Mouse (Mus musculus) layer of hippocampus, adult 9-10 months (tissue): Measurements from ENCODE around the gene Spag7.

Source experiments
- DNase-seq: peaks from one replicate; pipeline ENCODE4 v3.0.0; 2022; ENCODE audit warnings: low spot score

The Spag7 gene

DNA sequence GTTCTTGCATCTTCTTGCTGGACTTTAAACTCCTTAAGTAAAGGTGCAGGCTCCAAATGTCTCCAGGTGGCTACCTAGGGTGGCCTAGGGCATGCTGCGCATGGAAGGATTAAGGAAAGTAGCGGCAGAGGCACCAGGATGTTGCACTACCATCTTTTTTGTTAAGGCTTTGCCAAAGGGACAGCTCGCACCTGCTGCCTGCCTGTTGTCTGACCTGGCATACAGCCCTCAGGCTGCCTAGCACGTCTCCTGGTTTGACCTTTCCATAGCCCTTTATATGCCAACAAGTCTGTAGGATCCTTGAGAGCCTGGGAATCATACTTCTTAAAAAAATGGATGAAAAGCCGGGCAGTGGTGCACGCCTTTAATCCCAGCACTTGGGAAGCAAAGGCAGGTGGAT lies 26.2 kb downstream of the Spag7 start:
- DNase-seq: no peak

- no peak for DNase-seq
Measured at GRCm38 (mm10) chr11:70641241-70641640, 28.0 kb downstream of the Spag7 start.

DNA sequence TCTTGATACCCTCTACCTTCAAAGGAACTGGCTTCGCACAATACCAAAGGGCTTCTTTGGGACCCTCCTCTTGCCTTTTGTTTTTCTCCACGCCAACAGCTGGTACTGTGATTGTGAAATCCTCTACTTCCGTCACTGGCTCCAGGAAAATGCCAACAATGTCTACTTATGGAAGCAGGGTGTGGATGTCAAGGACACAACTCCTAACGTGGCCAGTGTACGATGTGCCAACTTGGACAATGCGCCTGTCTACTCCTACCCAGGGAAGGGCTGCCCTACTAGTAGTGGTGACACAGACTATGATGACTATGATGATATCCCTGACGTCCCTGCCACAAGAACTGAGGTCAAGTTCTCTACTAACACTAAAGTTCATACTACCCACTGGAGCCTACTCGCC lies 29.2 kb downstream of the Spag7 start:
- DNase-seq: no peak

DNA sequence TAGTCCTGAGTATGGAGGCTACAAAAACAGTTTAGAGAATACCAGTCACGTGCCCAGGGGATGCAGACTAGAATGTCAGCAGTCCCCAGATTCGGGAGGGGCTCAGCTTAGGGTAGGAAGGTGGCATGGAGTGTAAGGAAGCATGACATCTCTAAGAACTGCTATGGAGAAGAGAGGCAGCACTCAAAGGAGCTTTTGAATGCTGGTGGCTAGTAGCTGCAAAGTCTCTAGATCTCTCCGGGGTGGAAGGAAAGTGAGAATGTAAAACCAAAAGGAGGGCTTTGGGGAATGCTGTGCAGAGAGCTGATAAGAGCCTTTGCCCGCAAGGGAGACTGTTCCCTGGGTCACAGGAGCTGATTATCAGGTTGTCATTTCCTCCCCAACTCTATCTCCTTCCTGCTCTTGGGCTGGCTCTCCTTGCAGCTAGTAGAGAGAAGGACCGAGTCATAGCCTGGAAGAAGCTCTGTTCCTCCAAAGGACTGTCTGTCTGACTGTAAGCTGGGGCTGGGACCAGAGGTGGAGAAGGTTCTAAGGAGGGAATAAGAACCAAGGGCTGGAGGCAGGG lies 30.4 kb downstream of the Spag7 start, which contains the start of gene Gp1ba:
Gene Gp1ba, plus strand, starts transcription at position 409 of the 565 bp plus-strand sequence.
- DNase-seq: no peak

- no peak for DNase-seq
Measured at GRCm38 (mm10) chr11:70638293-70638692, 30.9 kb downstream of the Spag7 start.

GRCm38 (mm10) chr11:70637764-70638163 lies 31.5 kb downstream of the Spag7 start:
- no peak for DNase-seq

GRCm38 (mm10) chr11:70635601-70636000 lies 33.6 kb downstream of the Spag7 start:
- no peak for DNase-seq

DNA sequence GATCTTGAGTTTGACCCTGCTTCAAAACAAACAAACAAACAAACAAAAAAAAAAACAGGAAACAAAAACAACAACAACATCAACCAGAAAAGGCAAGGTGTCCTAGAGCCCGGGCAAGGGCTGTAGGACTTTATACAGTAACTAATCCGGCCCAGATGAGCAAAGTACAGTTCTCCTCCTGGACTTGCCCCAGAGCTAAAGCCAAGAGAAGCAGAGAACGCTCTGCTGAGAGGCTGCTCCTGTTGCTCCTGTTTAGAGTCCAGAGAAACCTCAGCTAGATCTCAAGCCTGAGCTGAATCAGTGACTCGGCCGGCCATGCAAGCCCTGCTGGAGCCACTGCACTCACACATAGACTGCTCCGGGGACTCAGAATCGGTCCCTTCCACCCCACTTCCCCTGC lies 39.1 kb downstream of the Spag7 start:
- DNase-seq: no peak

DNA sequence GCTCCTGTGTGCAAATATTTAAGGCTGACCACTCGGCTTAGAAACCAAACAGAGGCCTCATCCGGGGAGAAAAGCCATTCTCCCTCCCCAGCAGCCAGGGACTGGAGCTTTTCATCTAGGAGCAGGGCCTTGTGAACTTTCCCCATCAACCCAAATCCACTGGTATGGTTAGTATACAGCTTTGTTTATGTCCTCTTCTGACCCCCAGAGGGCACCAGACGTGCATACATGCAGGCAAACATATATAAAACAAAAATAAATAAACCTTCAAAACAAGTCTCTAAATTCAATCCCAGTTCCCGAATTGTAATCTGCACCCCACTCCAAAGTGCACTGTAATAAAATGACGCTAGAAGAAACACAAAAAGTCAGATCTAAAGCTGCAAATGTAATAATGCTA lies 39.7 kb downstream of the Spag7 start:
- no peak for DNase-seq

DNA sequence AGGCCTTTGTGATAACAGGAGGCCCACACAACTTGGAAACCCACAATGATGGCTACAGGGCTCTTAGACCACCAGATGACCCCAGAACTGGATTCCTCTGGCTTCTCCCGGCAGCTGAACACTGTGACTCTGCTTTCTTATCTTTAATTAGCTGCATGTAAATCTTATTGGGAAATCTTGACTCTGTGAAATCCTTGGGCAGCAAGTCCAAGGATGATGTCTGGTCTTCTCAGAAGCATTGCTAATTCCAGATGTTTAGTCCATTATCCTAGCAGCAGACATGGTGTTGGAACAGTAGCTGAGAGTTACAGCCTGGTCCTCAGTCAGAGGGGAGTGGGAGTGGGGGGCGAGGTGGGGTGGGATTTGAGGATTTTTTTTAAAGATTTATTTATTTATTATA lies 40.8 kb downstream of the Spag7 start:
- no peak for DNase-seq

DNA sequence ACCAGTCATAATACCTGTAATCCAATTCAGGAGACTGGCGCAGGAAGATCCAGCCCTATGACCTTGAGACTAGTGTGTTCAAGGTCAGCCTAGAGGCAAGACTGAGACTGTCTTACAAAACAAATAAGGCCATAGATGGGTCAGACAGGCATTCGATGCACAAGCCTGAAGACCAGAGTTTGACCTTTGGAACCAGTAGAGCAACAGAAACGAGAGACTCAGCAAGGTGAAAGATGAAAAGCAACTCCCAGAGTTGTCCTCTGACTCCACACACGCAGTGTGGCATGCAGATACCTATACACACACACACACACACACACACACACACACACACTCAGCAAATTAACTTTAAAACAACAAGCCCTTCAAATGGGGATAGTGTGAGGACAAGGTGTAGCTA lies 42.3 kb downstream of the Spag7 start:
- no peak for DNase-seq

- no peak for DNase-seq
Measured at GRCm38 (mm10) chr11:70625473-70625872, 43.7 kb downstream of the Spag7 start.

- DNase-seq: no peak
Measured at GRCm38 (mm10) chr11:70623053-70623742, 46.0 kb downstream of the Spag7 start.

- no peak for DNase-seq
Measured at GRCm38 (mm10) chr11:70621972-70622814, 47.0 kb downstream of the Spag7 start.

DNA sequence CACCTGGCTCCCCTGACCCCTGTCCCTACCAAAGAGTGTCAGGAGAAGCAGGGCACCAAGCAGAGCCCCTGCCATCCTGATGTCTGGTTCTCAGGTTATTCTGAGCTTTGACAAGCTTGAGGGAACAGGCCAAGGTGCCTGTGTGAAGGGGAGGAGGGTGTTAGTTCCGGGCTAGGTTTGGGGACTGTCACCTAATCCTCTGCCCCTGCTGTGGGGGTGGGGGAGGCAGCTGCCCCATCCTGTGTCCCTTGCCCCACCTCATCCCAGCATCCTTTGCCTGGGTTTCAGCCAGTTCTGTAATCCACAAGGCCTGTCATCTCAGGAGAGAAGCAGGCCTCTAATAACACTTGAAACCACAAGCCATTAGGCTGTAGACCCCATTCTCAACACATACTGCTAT lies 50.1 kb downstream of the Spag7 start, which contains the start of gene Chrne:
Gene Chrne, minus strand, starts transcription at position 116 of the 400 bp plus-strand sequence.
- DNase-seq: no peak

DNA sequence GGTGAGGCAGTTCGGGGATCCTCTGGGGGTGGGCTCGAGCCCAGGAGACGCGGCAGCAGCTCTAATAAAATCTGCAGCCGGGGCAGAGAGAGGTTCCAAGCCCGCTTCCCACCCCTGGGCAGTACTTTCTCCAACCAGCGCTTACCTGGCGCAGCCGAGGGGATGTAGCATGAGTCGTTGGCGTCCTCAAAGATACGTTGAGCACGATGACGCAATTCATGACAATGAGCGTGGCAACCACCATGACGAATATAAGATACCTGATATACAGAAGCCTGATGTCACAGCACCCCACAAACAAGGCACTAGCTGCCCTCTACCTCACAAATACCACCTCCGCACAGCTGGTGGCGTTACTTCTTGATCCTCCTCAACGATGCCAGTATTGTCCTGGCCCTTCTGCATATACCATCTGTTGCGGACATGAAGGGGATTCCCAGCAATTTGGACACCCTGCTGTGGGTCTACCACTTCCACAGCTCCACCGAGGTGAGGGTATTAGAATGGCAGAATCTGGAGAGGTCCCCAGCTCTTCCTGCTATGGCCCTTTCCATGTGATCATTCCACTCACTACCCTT lies 53.6 kb downstream of the Spag7 start, which contains the start of gene 4930544D05Rik:
Gene 4930544D05Rik, plus strand, starts transcription at position 333 of the 578 bp plus-strand sequence.
- no peak for DNase-seq

DNA sequence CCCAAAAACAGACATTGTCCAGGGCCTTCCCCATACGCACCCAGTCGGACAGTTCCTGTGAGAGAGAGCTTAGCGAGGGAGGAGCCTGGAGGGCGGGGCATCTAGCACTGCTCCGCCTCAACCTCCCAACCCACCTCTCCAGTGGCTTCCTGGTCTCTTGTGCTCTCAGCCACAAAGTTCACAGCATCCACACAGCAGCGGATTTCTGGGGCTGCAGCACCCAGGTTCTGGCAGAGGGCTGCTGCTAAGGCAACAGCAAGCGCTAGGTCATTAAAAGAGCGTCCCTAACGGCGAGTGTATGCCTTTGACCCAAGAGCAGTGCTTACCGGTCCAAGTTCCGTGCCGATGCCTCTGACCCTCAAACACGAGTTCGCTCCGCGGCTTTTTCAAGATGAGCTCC lies 54.1 kb downstream of the Spag7 start:
- no peak for DNase-seq
